Mouse (Mus musculus): ENCODE measurements around the gene Vwc2l. TPM values are rescaled to one million over a fixed set of nuclear protein-coding genes. Genes with fewer than 3 reads are reported as not detected.

The Vwc2l gene
- not detected for polyA plus RNA-seq (2014; fragmentation: Illumina TruSeq; extraction: RNeasy Lipid Tissue Mini Kit (QIAGEN cat#74804); ENCODE audit: low read depth, low replicate concordance)

GRCm38 (mm10) chr1:70725655-70726066 lies at the start of gene Vwc2l:
TSS of gene Vwc2l (plus strand) at chr1:70725715.

Data from adrenal gland, adult 10 weeks (tissue).